Mouse (Mus musculus) MEL (cell line): ENCODE data around the gene Nprl3. TPM values are rescaled to one million over a fixed set of nuclear protein-coding genes. Genes with fewer than 3 reads are reported as not detected.
"Not testable (repeated sequence)": the region's sequence is repeated elsewhere in the genome, so short reads cannot be mapped to it uniquely, and the experiment has no call there.

ENCODE experiments used
- DNase-seq: peaks from one replicate; pipeline ENCODE4 v3.0.0; 2011; ENCODE audit warnings: low read depth, low spot score
- H3K27ac ChIP-seq: 2 replicates; pipeline ENCODE4 v1.5.1; 2012; ENCODE audit warnings: low read depth, mild to moderate bottlenecking, control low read depth, low read length, moderate library complexity; ENCODE audit not compliant: control insufficient read depth
- H3K27me3 ChIP-seq, 2 experiments: fragments of 150-350 bp in 1 of 2; sonication (generic) in 1 of 2; 2 replicates each; pipeline ENCODE4 v1.6.1; 2012; ENCODE audit warnings: low read length in 2 of 2, mild to moderate bottlenecking in 2 of 2, improper control_type of control experiment in 1 of 2, moderate library complexity in 1 of 2; ENCODE audit not compliant: insufficient read depth in 2 of 2, control insufficient read depth in 1 of 2
- H3K36me3 ChIP-seq, 2 experiments: 2 replicates each; pipeline ENCODE4 v1.6.1; 2012 to 2014; ENCODE audit warnings: low read length in 2 of 2, improper control_type of control experiment in 1 of 2, inconsistent platforms in 1 of 2, mild to moderate bottlenecking in 1 of 2; ENCODE audit not compliant: insufficient read depth in 2 of 2, control insufficient read depth in 1 of 2
- H3K4me1 ChIP-seq, 2 experiments: fragments of 150-350 bp in 1 of 2; sonication (generic) in 1 of 2; 2 replicates each; pipeline ENCODE4 v1.6.1; 2012; ENCODE audit warnings: low read length in 2 of 2, improper control_type of control experiment in 1 of 2, mild to moderate bottlenecking in 1 of 2; ENCODE audit not compliant: insufficient read depth in 2 of 2, control insufficient read depth in 1 of 2
- H3K4me3 ChIP-seq, 2 experiments: fragments of 150-350 bp in 1 of 2; sonication (generic) in 1 of 2; 2 replicates each; pipeline ENCODE4 v1.5.1; 2012; ENCODE audit warnings: low read depth in 2 of 2, low read length in 2 of 2, mild to moderate bottlenecking in 2 of 2, moderate library complexity in 2 of 2, control low read depth in 1 of 2, improper control_type of control experiment in 1 of 2; ENCODE audit not compliant: control insufficient read depth in 1 of 2, insufficient read depth in 1 of 2
- H3K79me2 ChIP-seq: 2 replicates; pipeline ENCODE4 v1.6.1; 2012; ENCODE audit warnings: mild to moderate bottlenecking, low read length, moderate library complexity; ENCODE audit not compliant: control insufficient read depth, poor library complexity, insufficient read depth
- H3K9ac ChIP-seq: 2 replicates; pipeline ENCODE4 v1.6.1; 2012; ENCODE audit warnings: low read depth, mild to moderate bottlenecking, control low read depth, low read length, moderate library complexity; ENCODE audit not compliant: control insufficient read depth, poor library complexity, severe bottlenecking
- H3K9me3 ChIP-seq: fragments of 150-350 bp; sonication (generic); replicated peaks from 2 replicates; pipeline ENCODE4 v1.6.1; 2012; ENCODE audit warnings: mild to moderate bottlenecking, low read length, improper control_type of control experiment, moderate library complexity; ENCODE audit not compliant: insufficient read depth
- CTCF ChIP-seq, 3 experiments: IDR thresholded peaks in 2 of 3; conservative IDR thresholded peaks in 1 of 3; 2 replicates each; pipeline ENCODE4 v1.5.1; 2011 to 2012; ENCODE audit warnings: low read length in 3 of 3, low read depth in 2 of 3, mild to moderate bottlenecking in 2 of 3, improper control_type of control experiment in 1 of 3, inconsistent platforms in 1 of 3, mixed read lengths in 1 of 3, moderate library complexity in 1 of 3; ENCODE audit not compliant: control insufficient read depth in 1 of 3, insufficient read depth in 1 of 3, poor library complexity in 1 of 3, severe bottlenecking in 1 of 3
- JUND ChIP-seq: IDR thresholded peaks from 2 replicates; pipeline ENCODE4 v1.6.1; 2011; ENCODE audit warnings: low read depth, mild to moderate bottlenecking, improper control_type of control experiment, low read length
- KAT2A ChIP-seq: conservative IDR thresholded peaks from 2 replicates; pipeline ENCODE4 v1.6.1; 2012; ENCODE audit warnings: low read depth, low read length, improper control_type of control experiment, inconsistent platforms
- MAX ChIP-seq: IDR thresholded peaks from 2 replicates; pipeline ENCODE4 v1.6.1; 2011; ENCODE audit warnings: low read length, improper control_type of control experiment
- MXI1 ChIP-seq: IDR thresholded peaks from 2 replicates; pipeline ENCODE4 v1.6.1; 2011; ENCODE audit warnings: mild to moderate bottlenecking, low read depth, low read length, improper control_type of control experiment
- POLR2AphosphoS5 ChIP-seq: IDR thresholded peaks from 2 replicates; pipeline ENCODE4 v1.6.1; 2012; ENCODE audit warnings: low read depth, borderline replicate concordance, mild to moderate bottlenecking, inconsistent platforms, low read length, moderate library complexity, mixed read lengths
- RAD21 ChIP-seq: IDR thresholded peaks from 2 replicates; pipeline ENCODE4 v1.6.1; 2011; ENCODE audit warnings: mild to moderate bottlenecking, low read depth, low read length, improper control_type of control experiment
- SMC3 ChIP-seq: IDR thresholded peaks from 2 replicates; pipeline ENCODE4 v1.6.1; 2011; ENCODE audit warnings: low read depth, low read length, improper control_type of control experiment
- TBP ChIP-seq: IDR thresholded peaks from 2 replicates; pipeline ENCODE4 v1.8.0; 2011; ENCODE audit warnings: low read depth, low read length, improper control_type of control experiment
- USF1 ChIP-seq: IDR thresholded peaks from 2 replicates; pipeline ENCODE4 v1.6.1; 2014; ENCODE audit warnings: low read depth, mild to moderate bottlenecking, inconsistent platforms, low read length, improper control_type of control experiment, moderate library complexity
- USF2 ChIP-seq, 2 experiments: IDR thresholded peaks; 2 replicates each; pipeline ENCODE4 v1.6.1; 2011 to 2012; ENCODE audit warnings: improper control_type of control experiment in 2 of 2, low read length in 2 of 2, borderline replicate concordance in 1 of 2, inconsistent platforms in 1 of 2, low read depth in 1 of 2, mild to moderate bottlenecking in 1 of 2; ENCODE audit not compliant: insufficient read depth in 1 of 2
- ZC3H11A ChIP-seq: IDR thresholded peaks from 2 replicates; pipeline ENCODE4 v1.6.1; 2012; ENCODE audit warnings: low read depth, mild to moderate bottlenecking, inconsistent platforms, low read length, improper control_type of control experiment
- polyA plus RNA-seq, 2 experiments: library from polyadenylated mRNA; stranded (reverse) in 1 of 2; unstranded in 1 of 2; fragments of >175 nt in 1 of 2; fragments of >200 nt in 1 of 2; gene quantifications; 2 replicates each; pipeline versions ENCODE4 v1.2.1 to v1.2.4; 2012; ENCODE audit warnings: low replicate concordance in 2 of 2, low read depth in 1 of 2; ENCODE audit not compliant: insufficient read length in 2 of 2, insufficient read depth in 1 of 2, missing spikeins in 1 of 2
- total RNA-seq: library from RNA; depleted of rRNA; stranded (reverse); fragments of 300-350 nt; gene quantifications from 2 replicates; pipeline ENCODE4 v1.2.3, GENCODE M21; 2012

Gene Nprl3
- total and polyA plus RNA-seq, 3 experiments = 14.1 to 18.4 TPM; not detected in 1

GRCm38 (mm10) chr11:32301506-32301905 is 34.0 kb upstream of the Nprl3 start:
- no peaks in the 10 kb centered on the region; a peak in 1 of 4 replicates for H3K27me3 ChIP-seq
- TF ChIP-seq MAX (no peak), POLR2AphosphoS5 (peak; percentile 95; the same call in 1 of the 2 replicates)
- no peaks in the 10 kb centered on the region; a peak in 1 of 4 replicates for H3K4me1 ChIP-seq
- H3K27ac ChIP-seq = no peak overlapping the region
- H3K9me3 ChIP-seq = no peaks in the 10 kb centered on the region
- no peaks in the 10 kb centered on the region; a peak in 1 of 4 replicates for H3K36me3 ChIP-seq
- H3K9ac ChIP-seq = no peak overlapping the region
- H3K79me2 ChIP-seq = no peaks in the 10 kb centered on the region
- no peak for DNase-seq
- no peak overlapping the region for H3K4me3 ChIP-seq

GRCm38 (mm10) chr11:32300279-32301267 is 33.1 kb upstream of the Nprl3 start:
- 0 out of 2 replicates have a peak, but pooled peaks have one; percentile 91 for TF ChIP-seq POLR2AphosphoS5
- TF ChIP-seq TBP = no peak
- TF ChIP-seq JUND = no peak
- TF ChIP-seq USF1 = peak; percentile 69
- TF ChIP-seq KAT2A = no peak
- TF ChIP-seq USF2 (IDR thresholded peaks at IDR 0.05; ENCODE audit: borderline replicate concordance in 1 of 2, insufficient read depth in 1 of 2, low read depth in 1 of 2, low read length in 2 of 2) = 0 out of 4 replicates have a peak, but pooled peaks have one; percentile 20 to 42
- no peak for TF ChIP-seq MXI1
- TF ChIP-seq, all 39 proteins: peak for 3
- Histone ChIP-seq H3K36me3 (no peaks in the 10 kb centered on the region; a peak in 1 of 4 replicates), H3K9ac (no peak overlapping the region), H3K27ac (no peak overlapping the region), H3K79me2 (no peaks in the 10 kb centered on the region), H3K27me3 (no peaks in the 10 kb centered on the region; a peak in 1 of 4 replicates), H3K4me3 (no peak overlapping the region), H3K9me3 (no peaks in the 10 kb centered on the region), H3K4me1 (no peaks in the 10 kb centered on the region; a peak in 1 of 4 replicates)
- no peak for DNase-seq

- not testable (repeated sequence) for H3K4me1 ChIP-seq, H3K27me3 ChIP-seq, H3K9me3 ChIP-seq, H3K4me3 ChIP-seq, H3K27ac ChIP-seq, H3K36me3 ChIP-seq, H3K79me2 ChIP-seq, H3K9ac ChIP-seq
- peak; percentile 73 for TF ChIP-seq SMC3
- TF ChIP-seq ZC3H11A = 0 out of 2 replicates have a peak, but pooled peaks have one; percentile 9
- peak; percentile 36 for TF ChIP-seq RAD21
- peak; percentile 46 to 76 (median 69) for TF ChIP-seq CTCF (IDR thresholded peaks at IDR 0.05 in 2 of 3, conservative IDR thresholded peaks at IDR 0.05 in 1 of 3; ENCODE audit: control insufficient read depth in 1 of 3, insufficient read depth in 1 of 3, low read depth in 2 of 3, low read length in 3 of 3, poor library complexity in 1 of 3, severe bottlenecking in 1 of 3)
- peak; percentile 40 for DNase-seq
Observed at GRCm38 (mm10) chr11:32299865-32300264, 32.4 kb upstream of the Nprl3 start, which contains the start of gene Hbq1a. Gene Hbq1a, plus strand, starts transcription at chr11:32300069.
